Mouse (Mus musculus) embryonic facial prominence, embryonic 11.5 days (tissue): ENCODE data around the gene 1810043G02Rik. TPM values are rescaled to one million over a fixed set of nuclear protein-coding genes. Genes with fewer than 3 reads are reported as not detected.

Experiments used
- ATAC-seq: fragments of 200-750 bp; cut with Nextera tagmentation; replicated peaks from 2 replicates; pipeline ENCODE4 v1.8.0; 2017; ENCODE audit warnings: low read depth; ENCODE audit not compliant: insufficient number of reproducible peaks, low FRiP score, low TSS enrichment
- DNase-seq: peaks from one replicate; pipeline ENCODE4 v3.0.0-alpha.2; 2015; ENCODE audit warnings: low spot score
- H3K27ac ChIP-seq: fragments of 300-500 bp; sonication (generic); replicated peaks from 2 replicates; pipeline ENCODE4 v1.5.1; 2014; ENCODE audit warnings: mild to moderate bottlenecking, low read depth, low read length, control low read depth
- H3K27me3 ChIP-seq: fragments of 300-500 bp; sonication (generic); 2 replicates; pipeline ENCODE4 v1.6.1; 2014; ENCODE audit warnings: mild to moderate bottlenecking, low read length, moderate library complexity, mixed read lengths; ENCODE audit not compliant: control insufficient read depth, insufficient read depth
- H3K36me3 ChIP-seq: fragments of 300-500 bp; sonication (generic); replicated peaks from 2 replicates; pipeline ENCODE4 v1.6.1; 2014; ENCODE audit warnings: low read depth, mild to moderate bottlenecking, low read length, moderate library complexity, mixed read lengths; ENCODE audit not compliant: control insufficient read depth, insufficient read depth
- H3K4me1 ChIP-seq: fragments of 300-500 bp; sonication (generic); 2 replicates; pipeline ENCODE4 v1.6.1; 2014; ENCODE audit warnings: low read length, mixed read lengths; ENCODE audit not compliant: control insufficient read depth, insufficient read depth
- H3K4me2 ChIP-seq: fragments of 300-500 bp; sonication (generic); 2 replicates; pipeline ENCODE4 v1.6.1; 2014; ENCODE audit warnings: low read depth, mild to moderate bottlenecking, control low read depth, low read length, moderate library complexity
- H3K4me3 ChIP-seq: fragments of 300-500 bp; sonication (generic); 2 replicates; pipeline ENCODE4 v1.5.1; 2014; ENCODE audit warnings: low read depth, low read length, control low read depth
- H3K9ac ChIP-seq: fragments of 300-500 bp; sonication (generic); replicated peaks from 2 replicates; pipeline ENCODE4 v1.6.1; 2014; ENCODE audit warnings: mild to moderate bottlenecking, control low read depth, low read length
- H3K9me3 ChIP-seq: fragments of 300-500 bp; sonication (generic); replicated peaks from 2 replicates; pipeline ENCODE4 v1.6.1; 2016; ENCODE audit warnings: mild to moderate bottlenecking, low read length, inconsistent platforms, mixed read lengths; ENCODE audit not compliant: control insufficient read depth
- WGBS: fragments of 180-500 bp; shearing (Covaris S2); extraction: QIAGEN DNeasy Blood & Tissue Kit; methylation state at CpG from one replicate; pipeline ENCODE4 v1.1.7; 2014; 5-methylcytosine and 5-hydroxymethylcytosine counted together
- polyA plus RNA-seq: library from polyadenylated mRNA; unstranded; fragments of >200 nt; fragmentation: Nextera tagmentation; extraction: Ambion mirVana; gene quantifications from 2 replicates; pipeline ENCODE4 v1.2.1, GENCODE M21; 2014

The 1810043G02Rik gene
- polyA plus RNA-seq, 1 experiment from 2014 or later: 27.9 TPM

GRCm38 (mm10) chr10:77985775-77986174 lies 7.5 kb downstream of the 1810043G02Rik start:
- WGBS: 71% methylated on average over 5 of the region's 5 CpGs
- no peak for ATAC-seq
- peaks cover 6% of the 10 kb centered on the region for H3K36me3 ChIP-seq
- H3K27me3 ChIP-seq: no peaks in the 10 kb centered on the region
- no peak for DNase-seq
- H3K9ac ChIP-seq: no peak overlapping the region
- no peaks in the 10 kb centered on the region for H3K9me3 ChIP-seq
- H3K4me2 ChIP-seq: no peak overlapping the region
- no peak overlapping the region for H3K27ac ChIP-seq
- no peaks in the 10 kb centered on the region for H3K4me1 ChIP-seq
- H3K4me3 ChIP-seq: no peak overlapping the region

- Histone ChIP-seq H3K4me1 (no peaks in the 10 kb centered on the region), H3K27ac (no peak overlapping the region), H3K4me2 (no peak overlapping the region), H3K36me3 (peaks cover 17% of the 10 kb centered on the region), H3K9ac (no peak overlapping the region), H3K27me3 (no peaks in the 10 kb centered on the region), H3K9me3 (no peaks in the 10 kb centered on the region), H3K4me3 (no peak overlapping the region)
- ATAC-seq (no peak), DNase-seq (no peak)
- WGBS: 91% methylated on average over 3 of the region's 3 CpGs
Measured at GRCm38 (mm10) chr10:77995639-77996038, 17.3 kb downstream of the 1810043G02Rik start.

- Histone ChIP-seq H3K9me3 (no peaks in the 10 kb centered on the region), H3K4me1 (no peaks in the 10 kb centered on the region), H3K36me3 (peaks cover 11% of the 10 kb centered on the region), H3K27ac (no peak overlapping the region), H3K9ac (no peak overlapping the region), H3K27me3 (no peaks in the 10 kb centered on the region), H3K4me3 (no peak overlapping the region), H3K4me2 (no peak overlapping the region)
- 88% methylated on average over 5 of the region's 5 CpGs for WGBS
- no peak for DNase-seq
- no peak for ATAC-seq
Measured at GRCm38 (mm10) chr10:78000200-78000599, 21.9 kb downstream of the 1810043G02Rik start.

GRCm38 (mm10) chr10:78001796-78002195 lies 23.5 kb downstream of the 1810043G02Rik start:
- DNase-seq (no peak), ATAC-seq (no peak)
- no peaks in the 10 kb centered on the region for H3K9me3 ChIP-seq
- H3K4me1 ChIP-seq: no peaks in the 10 kb centered on the region
- WGBS: 90% methylated on average over 11 of the region's 11 CpGs
- H3K4me2 ChIP-seq: no peak overlapping the region
- H3K4me3 ChIP-seq: no peak overlapping the region
- no peak overlapping the region for H3K27ac ChIP-seq
- H3K9ac ChIP-seq: no peak overlapping the region
- H3K36me3 ChIP-seq: peaks cover 11% of the 10 kb centered on the region
- no peaks in the 10 kb centered on the region for H3K27me3 ChIP-seq

- H3K27me3 ChIP-seq: no peaks in the 10 kb centered on the region
- H3K4me3 ChIP-seq: no peak overlapping the region
- H3K4me1 ChIP-seq: no peaks in the 10 kb centered on the region
- peaks cover 10% of the 10 kb centered on the region for H3K36me3 ChIP-seq
- no peak overlapping the region for H3K4me2 ChIP-seq
- no peak overlapping the region for H3K27ac ChIP-seq
- WGBS: 94% methylated on average over 2 of the region's 2 CpGs
- no peak overlapping the region for H3K9ac ChIP-seq
- no peaks in the 10 kb centered on the region for H3K9me3 ChIP-seq
- ATAC-seq (no peak), DNase-seq (no peak)
Measured at GRCm38 (mm10) chr10:78002316-78002715, 24.0 kb downstream of the 1810043G02Rik start.

- H3K9ac ChIP-seq: no peak overlapping the region
- H3K4me3 ChIP-seq: no peak overlapping the region
- no peak for DNase-seq
- no peak overlapping the region for H3K4me2 ChIP-seq
- 88% methylated on average over 3 of the region's 3 CpGs for WGBS
- peaks cover 8% of the 10 kb centered on the region for H3K36me3 ChIP-seq
- H3K27me3 ChIP-seq: no peaks in the 10 kb centered on the region
- H3K27ac ChIP-seq: no peak overlapping the region
- no peak for ATAC-seq
- no peaks in the 10 kb centered on the region for H3K9me3 ChIP-seq
- peaks cover 7% of the 10 kb centered on the region; the same call in 1 of the 2 replicates for H3K4me1 ChIP-seq
Measured at GRCm38 (mm10) chr10:78004479-78005100, 26.3 kb downstream of the 1810043G02Rik start.

GRCm38 (mm10) chr10:78005791-78006438 lies 27.6 kb downstream of the 1810043G02Rik start:
- Histone ChIP-seq H3K9ac (no peak overlapping the region), H3K27me3 (no peaks in the 10 kb centered on the region), H3K4me2 (no peak overlapping the region), H3K36me3 (no peaks in the 10 kb centered on the region; the same call in 1 of the 2 replicates), H3K4me1 (peaks cover 7% of the 10 kb centered on the region; the same call in 1 of the 2 replicates), H3K4me3 (no peak overlapping the region), H3K27ac (no peak overlapping the region), H3K9me3 (no peaks in the 10 kb centered on the region)
- ATAC-seq: no peak
- 97% methylated on average over 4 of the region's 4 CpGs for WGBS
- no peak for DNase-seq

GRCm38 (mm10) chr10:78007203-78007602 lies 28.9 kb downstream of the 1810043G02Rik start:
- DNase-seq (no peak), ATAC-seq (no peak)
- H3K36me3 ChIP-seq: no peaks in the 10 kb centered on the region; the same call in 1 of the 2 replicates
- H3K9me3 ChIP-seq: no peaks in the 10 kb centered on the region
- H3K4me1 ChIP-seq: peaks cover 7% of the 10 kb centered on the region; the same call in 1 of the 2 replicates
- H3K4me2 ChIP-seq: no peak overlapping the region
- 37% methylated on average over 7 of the region's 7 CpGs for WGBS
- no peak overlapping the region for H3K4me3 ChIP-seq
- H3K27me3 ChIP-seq: no peaks in the 10 kb centered on the region
- no peak overlapping the region for H3K27ac ChIP-seq
- H3K9ac ChIP-seq: peak overlapping the region; percentile 32
